Mouse (Mus musculus) spleen, adult 18-20 months (tissue): ENCODE results near the gene Unk.
A peak's percentile ranks its signal among the peaks of the same experiment; 100 is the strongest.

Experiments
- DNase-seq, 2 experiments: peaks; one replicate each; pipeline ENCODE4 v3.0.0; 2022; ENCODE audit warnings: mixed read lengths in 2 of 2

The Unk gene

DNA sequence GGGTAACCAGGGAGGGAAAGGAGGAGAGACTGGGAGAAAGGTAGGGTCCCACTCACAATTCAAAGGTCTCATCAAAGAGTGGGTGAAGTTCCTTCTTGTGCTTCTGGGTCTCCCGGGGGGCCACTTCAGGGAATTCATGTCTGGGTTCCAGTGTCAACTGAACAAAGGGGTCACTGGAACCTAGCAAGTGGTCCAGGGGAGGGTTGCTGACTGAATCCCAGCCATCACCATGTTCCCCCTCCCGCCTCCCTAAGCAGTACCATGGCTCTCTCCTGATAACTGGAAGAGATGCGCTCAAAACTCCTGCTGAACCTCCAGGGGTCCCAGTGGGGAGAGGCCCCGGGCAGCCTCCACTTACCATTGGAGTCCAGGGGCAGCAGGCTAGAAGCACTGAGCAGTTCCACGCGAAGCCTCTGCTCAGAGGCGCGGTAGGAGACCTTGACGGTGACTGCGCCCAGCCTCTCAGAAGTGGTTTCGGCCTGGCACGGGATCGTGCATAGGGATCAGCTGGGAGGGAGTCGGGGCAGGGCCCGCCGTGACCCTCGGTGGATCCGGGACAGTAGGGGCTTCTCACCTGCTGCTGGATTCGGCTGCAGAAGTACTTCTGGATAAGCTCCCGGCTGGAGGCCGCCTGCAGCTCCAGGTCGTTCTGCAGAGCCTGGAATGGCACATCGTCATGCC is 34.2 kb downstream of the Unk start:
- no peak for DNase-seq

DNA sequence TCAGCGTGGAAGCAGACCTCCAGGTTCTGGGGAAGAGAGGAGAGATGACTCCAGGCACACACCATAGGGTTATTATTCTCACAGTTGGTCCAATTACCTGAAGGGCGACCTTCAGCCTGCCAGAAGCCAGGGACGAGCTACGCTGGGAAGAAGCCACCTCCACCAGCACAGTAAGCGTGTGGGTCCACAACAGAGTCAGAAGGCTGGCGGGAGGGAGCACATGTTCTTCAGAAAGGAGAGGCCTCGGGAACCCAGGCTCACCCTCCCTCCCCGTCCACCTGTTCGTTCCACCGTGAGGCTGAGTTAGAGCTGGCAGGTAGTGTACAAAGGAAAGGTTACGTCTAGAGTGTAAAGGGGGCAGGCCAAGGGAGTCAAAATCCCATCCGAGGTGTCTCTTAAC is 35.2 kb downstream of the Unk start:
- DNase-seq = no peak

DNA sequence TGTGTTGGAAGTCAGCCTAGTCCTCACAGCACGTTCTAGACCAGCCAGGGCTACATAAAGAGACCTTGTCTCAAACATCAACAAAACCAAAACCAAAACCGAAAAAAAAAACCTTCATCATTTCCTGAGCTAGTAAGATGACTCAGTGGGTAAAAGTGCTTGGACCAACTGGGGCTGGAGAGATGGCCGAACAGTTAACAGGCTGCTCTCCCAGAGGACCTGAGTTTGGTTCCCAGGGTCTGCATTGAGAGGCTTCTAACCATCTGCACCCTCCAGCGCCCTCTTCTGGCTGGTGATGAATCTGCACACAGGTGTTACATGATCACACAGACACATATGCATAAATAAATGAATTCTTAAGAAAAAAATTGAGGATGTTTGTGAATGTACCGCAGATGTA is 41.4 kb downstream of the Unk start:
- DNase-seq = peak in 1 of 2 experiments; percentile 33

DNA sequence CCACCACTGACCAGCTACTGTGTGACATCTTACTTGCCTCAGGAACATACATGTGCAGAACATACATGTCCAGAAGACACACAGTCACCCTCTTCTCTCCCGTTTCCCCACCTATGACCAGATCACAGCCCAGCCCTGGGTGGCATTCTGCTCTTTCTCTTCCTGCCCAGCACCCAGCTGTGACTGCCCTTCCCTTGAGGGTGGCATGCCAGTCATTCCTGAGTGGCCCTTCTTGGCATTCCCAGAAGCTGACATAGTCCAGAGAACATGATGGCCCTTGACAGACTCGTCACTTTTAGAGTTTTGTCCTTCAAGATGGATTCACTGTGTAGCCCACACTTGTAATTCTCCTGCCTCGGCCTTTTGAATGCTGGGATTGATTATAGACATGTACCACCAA is 42.5 kb downstream of the Unk start:
- no peak for DNase-seq

DNA sequence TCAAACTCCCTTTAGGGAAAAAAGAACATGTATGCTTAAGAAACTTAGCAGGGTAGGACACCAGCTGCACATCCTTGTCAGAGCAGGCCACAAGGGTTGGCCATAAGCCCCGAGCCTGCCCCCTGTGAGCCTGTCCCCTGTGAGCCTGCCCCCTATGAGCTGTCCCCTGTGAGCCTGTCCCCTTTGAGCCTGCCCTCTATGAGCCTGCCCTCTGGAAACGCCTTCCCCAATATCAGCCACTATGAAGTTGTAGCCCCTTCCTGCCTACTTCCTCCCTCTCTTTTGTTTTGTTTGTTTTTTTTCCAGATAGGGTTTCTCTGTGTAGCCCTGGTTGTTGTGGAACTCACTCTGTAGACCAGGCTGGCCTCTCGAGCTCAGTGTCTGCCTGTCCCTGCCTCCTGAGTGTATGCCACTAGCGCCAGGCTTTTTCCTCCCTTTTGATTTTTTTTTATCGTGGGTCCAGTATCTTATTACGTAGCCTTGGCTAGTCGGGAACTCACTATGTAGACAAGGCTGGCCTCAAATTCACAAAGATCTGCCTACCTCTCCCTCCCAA is 44.4 kb downstream of the Unk start:
- no peak for DNase-seq

DNA sequence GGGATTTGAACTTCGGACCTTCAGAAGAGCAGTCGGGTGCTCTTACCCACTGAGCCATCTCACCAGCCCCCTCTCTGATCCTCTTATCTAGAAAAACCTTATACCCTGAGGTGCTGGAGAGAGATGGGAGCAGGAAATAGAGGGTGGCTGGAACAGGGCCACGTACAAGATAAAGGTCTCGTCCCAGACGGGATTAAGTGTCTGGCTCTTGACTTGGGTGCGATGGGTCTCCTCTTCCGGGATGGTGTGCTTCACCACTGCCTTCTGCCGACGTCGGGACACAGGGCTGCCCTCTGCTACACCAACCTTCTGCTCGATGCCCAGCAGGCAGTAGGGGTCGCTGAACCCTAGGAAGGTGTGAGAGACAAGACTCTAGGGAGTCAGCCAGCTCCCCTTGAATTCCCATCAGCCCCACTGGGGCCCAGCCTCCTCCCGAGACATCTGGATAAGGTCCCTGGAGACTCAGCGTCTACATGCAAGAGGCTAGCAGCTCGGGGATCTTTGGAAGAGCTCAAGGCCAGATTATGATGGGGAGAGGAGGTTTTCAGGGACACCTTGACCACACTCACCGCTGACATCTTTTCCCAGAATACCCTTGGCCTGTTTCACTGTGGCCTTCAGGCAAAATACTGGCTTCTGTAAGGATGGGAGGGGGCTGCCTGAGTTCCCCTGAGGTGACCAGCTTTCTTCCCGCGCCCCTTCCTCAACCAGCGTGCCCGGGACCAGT is 45.6 kb downstream of the Unk start:
- DNase-seq = no peak

DNA sequence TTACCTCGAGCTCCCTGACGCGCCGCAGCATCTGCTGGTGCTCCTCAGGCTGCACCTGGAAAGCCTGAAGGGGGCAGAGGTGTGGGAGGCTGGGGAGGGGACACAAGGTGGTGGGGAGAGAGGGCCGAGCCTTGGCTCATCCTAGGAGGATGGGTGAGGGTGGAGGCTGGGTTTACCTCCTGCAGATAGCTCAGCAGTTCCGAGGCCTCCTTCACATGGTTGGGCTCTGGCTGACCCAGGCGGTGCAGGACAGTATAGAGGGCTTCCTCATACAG is 46.1 kb downstream of the Unk start:
- DNase-seq = no peak

DNA sequence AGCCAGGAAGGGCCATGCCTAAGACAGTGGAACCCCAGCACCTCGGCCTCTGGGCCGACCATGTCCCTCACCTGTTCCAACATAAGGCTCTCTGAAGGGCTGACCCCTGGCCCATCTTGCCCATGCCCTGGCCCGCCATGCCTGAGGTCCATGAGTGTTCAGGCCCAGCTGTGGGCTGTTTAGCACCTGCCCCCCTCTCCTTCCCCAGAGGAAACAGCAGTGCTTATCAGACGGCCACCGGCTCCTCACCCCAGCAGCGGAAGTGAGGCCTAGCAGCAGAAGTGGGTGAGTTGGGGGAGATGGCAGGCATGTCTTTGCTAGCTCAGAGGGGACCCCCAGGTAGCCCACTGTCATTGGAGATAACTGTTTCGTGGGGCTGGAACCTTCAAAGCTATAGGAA is 46.7 kb downstream of the Unk start:
- peak; percentile 49 to 53 for DNase-seq

DNA sequence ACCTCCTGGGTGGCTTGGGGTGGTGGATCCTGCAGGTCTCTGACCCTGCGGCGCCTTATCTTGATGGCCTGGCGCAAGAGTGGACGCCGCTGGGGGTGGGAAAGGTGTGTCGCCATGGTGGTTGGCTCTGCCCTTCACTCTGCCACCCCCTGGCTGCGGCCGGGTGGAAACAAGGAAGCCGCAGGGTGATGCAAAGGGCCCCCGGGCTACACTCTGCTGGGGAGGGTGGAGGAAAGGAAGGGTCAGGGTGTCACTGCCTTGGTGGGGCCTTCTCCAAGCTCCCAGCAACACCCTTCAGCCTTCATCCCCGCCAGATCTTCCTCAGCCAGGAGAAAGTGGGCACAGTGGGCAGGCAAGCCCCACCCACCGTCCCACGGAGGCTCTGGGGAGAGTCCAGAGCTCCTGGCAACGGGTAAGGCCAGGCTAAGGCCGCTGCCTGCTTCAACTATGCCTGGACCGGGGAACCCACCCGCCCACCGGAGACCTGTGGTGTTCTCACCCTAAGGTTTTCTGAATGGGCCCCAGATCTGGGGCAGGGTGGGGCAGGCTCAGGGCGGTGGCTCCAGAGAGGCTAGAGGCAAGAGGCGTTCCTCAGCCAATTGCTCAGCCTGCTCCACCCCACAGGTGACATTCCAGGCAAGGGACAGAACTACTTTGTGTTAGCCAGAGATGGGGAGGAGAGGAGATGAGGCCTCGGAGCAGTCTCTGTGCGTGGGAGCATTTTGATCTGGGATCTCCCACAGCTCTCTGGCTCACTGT is 47.5 kb downstream of the Unk start, which contains the start of gene Unc13d:
Gene Unc13d (minus strand): TSS at position 516 of the 759 bp plus-strand sequence.
- DNase-seq = peak; percentile 73 to 74

DNA sequence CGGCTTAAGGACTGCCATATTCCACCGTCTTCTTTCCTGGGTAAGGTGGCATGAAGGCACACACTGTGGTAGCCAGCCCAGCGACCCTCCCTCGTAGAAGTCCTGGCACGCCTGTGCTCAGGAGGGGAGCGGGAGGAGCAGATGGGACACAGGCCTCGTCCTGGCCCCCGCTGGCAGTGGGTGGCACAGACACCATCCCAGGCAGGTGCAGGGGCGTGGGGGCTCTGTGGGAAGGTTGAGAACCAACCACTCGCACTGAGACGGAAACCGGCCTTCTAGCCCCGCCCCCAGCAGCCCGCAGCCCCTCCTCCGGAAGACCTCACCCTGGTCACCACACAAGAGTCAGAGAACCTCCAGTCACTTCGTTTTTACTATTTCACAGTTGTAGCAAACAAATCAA is 48.1 kb downstream of the Unk start:
- DNase-seq = peak; percentile 83 to 89

DNA sequence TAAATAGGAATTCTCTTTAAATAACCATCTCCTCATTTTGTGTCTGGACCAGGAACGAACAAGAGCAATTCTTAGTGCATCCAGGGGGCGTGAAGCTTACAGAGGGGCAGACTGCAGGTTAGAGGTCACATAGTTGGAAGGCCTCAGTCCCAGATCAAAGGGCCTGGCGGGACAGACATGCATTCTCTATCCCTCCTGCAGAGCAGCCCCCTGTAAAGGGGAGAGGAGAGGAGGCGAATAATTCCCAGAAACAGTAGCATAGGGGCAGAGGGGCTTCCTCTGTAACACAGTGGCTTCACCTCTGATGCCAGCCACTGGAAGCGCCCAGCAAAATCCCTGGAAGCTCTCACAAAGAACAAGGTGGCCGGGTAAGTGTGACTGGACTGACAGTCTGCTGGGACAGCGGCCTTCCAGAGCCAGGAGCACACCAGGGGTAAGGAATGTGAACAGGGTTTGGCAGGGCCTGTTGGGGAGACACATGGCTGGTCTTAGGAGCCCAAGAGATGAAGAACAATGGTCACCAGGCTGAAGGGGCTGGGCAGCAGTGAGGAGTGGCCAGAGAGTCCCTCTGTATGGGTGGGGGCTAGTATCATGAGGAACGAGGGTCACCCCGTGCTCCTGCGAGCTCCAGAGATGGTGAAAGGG is 48.7 kb downstream of the Unk start:
- no peak for DNase-seq

DNA sequence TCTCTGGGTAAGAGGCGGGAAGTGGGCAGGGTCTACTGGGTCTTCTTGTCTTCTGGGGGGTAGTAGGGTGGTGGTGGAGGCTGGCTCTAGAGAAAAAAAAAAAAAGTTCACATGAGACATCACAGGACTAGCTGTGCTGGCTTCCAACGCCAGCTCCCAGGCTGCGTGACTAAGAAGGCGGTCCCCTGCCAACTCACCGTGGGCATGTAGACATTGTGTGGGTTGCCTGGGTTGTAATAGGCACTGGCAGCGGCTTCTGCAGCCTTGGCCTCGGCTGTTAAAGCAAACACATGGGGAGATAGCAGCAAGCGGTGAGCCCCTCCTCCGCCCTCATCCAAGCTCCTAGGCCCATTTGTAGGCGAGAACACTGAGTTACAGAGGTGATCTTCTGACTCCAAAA is 49.4 kb downstream of the Unk start:
- no peak for DNase-seq

DNA sequence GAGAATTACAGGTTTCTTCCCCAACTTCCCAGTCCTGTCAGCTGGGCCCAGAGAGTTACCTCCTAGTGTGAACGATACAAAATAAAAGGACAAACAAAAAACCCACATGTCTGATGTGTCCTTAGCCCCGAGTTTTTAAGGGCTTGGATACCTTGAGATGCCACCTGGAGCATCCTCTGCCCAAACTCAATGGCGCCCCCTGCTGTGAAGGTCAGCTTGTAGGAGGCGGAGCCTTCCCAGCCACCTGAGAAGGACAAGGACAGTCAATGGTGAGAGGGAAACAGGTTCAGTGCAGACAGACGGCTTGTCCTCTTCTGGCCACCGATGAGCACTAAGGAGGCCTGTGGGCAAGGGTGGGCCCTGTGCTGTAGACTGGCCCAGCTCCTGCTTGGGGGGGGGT is 51.0 kb downstream of the Unk start:
- peak; percentile 54 to 79 for DNase-seq

DNA sequence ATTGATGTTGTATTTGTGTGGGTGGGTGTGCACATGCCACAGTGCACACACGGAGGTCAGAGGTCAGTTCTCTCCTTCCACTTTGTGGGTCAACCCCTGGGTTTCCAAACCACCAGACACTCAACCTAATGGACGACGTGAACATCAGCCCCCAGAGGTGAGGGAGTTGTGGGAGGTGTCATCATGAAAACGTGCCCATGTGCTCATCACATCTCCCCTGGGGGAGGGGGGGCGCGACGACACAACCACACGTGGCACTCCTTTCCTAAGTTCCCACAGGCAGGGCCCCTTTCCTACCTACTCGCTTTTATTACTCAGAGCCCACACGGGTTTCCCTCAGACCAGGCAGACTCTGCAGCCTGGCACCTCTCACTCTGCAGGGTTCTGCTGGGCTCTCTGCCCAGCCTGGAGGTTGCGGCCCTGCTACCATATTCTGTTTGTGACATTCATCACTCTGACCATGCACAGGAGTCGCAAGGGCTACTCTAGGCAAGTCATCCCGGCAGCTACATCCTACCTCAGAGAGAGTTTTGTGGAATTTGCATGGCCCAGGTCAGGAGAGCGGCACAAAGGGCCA is 53.1 kb downstream of the Unk start:
- DNase-seq = no peak

DNA sequence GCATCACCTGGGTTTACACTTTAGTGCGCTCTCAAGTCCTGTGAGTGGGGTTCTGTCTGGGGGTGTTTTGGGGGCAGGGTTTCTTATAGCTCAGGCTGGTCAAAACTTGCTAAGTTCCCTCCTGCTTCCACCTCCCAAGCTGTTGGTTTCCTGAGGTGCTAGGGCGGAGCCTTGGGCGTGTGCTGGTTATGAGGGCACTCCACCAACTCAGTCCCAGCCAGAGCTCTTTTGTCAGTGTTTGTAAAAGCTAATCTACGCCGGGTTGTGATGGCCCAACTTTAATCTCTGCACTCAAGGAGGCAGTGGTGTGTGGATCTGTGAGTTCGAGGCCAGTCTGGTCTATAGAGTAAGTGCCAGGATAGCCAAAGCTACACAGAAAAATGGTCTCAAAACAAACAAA is 54.0 kb downstream of the Unk start:
- DNase-seq = no peak

DNA sequence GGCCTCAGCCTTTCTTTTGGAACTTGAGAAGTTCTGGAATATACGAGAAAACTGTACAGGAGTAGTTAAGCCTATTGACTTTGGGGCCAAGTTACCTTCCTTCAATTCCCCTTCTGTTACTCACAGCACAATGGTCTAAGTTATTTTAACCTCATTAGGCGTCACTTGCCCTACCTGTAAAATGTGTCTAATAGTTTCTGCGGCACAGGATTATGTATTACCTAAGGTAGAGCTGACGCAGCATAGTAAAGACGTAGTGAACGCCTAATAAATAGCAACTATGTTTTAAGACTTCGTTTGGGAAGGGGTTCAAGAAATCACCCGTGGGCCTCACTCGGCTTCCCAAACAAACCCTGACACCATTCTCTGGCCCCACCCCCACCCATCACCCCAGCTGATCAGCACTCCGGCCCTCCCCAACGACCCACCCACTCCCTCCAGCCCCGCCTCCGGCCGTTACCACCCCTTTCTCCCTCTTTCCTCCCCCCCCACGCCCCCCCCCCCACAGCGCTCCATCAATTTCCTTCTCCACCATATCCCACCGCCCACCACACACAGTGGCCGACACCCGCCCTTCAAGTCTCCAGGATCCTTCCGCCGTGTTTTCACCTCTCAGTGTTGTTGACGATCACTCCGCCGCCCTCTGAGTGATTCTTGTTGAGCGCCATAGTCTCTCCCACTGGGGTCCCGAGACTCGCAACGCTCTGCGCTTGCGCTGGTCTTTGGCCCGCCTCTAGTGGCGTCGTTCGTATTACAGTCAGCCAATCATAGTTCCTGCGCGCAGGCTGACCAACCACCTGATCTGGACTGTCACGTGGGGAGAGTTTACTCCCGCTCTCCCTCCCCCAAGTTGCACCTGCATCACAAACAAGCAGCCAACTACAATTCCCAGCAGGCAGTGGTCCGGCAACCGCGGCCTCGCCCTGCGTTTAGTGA is 56.4 kb downstream of the Unk start, which contains the start of gene Wbp2:
Gene Wbp2 (minus strand): TSS at position 738 of the 936 bp plus-strand sequence.
- DNase-seq = peak; percentile 93 to 94

DNA sequence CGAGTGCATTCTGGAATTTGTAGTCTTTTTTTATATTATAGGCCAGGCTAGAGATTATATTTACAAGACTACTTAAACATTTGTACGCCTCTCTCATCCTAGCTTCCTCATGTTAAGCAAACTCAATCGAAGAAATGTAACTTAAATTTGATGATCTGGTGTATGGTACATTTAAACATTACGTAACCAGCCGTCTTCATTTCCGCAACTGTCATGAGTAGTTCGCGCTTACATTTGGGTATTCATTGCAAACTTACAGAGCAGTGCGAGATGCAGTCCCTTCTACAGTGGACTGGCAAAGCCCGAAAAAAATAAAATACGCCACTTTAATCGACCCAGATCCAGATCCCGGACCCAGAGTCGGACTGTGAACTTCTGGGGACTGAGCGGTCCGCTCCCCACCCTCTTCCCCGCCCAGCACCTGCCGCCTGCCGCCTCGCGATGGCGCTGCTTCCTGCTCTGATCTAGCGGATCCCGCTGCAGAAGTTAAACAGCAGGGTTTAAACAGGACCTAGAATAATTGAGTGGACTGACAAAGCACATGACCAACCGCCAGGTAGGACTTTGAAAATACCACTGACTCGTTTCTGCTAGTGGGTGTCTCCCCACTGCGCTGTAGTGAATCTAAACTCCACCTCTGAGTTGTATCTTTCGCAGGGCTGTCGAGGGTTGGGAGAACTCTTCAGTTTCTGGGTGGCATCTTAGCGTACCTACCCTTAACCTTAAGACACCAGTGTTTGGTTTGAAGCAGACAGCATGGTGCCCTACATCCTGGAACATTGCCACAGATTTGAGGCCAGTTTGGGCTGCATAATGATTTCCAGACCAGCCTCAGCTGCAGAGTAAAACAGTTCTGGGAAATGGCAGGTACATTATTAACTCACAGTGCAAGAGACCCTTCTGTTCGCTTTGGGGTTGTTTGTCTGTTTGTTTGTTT is 57.3 kb downstream of the Unk start:
- DNase-seq = peak; percentile 79 to 90

DNA sequence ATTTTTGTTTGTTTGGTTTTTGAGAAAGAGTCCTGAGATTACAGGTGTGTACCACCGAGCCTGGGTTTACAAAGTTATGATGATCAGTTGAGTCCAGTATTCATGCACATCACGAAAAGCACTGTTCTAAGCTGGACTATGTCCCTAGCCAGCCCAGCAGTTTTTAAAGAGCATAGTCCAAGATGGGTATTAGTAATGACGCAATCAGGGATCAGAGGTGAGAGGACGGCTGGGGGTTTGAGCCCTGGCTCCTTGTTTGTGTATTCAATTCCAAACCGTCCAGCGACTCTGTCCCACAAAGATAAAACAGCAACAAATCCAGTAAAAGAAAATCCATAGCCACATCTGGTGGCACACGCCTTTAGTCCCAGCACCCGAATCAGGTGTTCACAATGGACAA is 58.1 kb downstream of the Unk start:
- no peak for DNase-seq

DNA sequence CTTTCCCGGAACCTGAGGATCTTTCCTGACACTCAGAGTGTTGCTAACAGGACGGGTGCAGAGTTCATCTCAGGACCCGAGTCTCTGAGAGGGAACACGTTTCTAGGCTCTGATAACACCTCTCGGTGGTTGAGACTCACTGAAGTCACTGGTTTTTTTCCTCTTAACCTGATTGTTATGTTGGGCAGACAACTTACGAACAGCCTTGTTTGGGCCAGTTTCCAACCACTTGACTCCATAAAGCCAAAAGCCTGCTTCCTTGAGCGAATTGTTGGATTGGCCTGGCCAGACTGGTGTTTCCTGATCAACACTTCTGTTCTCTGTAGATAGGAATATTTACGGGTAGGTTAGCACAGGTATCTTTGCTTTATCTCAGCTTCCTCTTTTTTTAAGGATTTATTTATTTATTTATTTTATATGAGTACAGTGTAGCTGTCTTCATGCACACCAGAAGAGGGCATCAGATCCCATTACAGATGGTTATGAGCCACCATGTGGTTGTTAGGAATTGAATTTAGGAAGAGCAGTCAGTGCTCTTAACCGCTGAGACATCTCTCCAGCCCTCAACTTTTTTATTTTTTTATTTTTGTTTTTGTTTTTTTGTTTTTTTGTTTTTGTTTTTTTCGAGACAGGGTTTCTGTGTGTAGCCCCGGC is 58.7 kb downstream of the Unk start:
- no peak for DNase-seq

DNA sequence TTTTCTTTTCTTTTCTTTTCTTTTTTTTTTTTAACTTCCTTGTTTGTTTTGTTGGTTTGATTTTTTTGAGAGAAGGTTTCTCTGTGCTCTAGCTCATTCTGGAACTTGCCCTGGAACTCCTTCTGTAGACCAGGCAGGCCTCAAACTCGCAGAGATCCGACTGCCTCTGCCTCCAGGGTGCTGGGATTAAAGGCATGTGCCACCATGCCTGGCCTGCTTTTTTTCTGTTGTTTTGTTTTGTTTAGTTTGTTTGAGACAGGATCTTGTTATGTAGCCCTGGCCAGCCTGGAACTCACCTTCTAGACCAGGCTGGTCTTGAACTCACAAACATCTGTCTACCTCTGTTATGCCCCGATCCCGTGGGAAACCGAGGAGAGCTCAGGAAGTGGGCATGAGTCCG is 59.4 kb downstream of the Unk start:
- no peak for DNase-seq
